Mouse (Mus musculus) granulocyte monocyte progenitor cell, adult 5-6 weeks (primary cell): ENCODE results near the gene Leng8. TPM values are rescaled to one million over a fixed set of nuclear protein-coding genes. Genes with fewer than 3 reads are reported as not detected.

ENCODE experiments used
- ATAC-seq: replicated peaks from 2 replicates; pipeline ENCODE4 v1.8.0; 2016; ENCODE audit warnings: mild to moderate bottlenecking, moderate TSS enrichment, inconsistent platforms; ENCODE audit not compliant: poor library complexity, severe bottlenecking
- total RNA-seq, 2 experiments: library from RNA; stranded (forward) in 1 of 2; stranded (reverse) in 1 of 2; fragments of 200-712, 200-1000 nt in 1 of 2; fragments of >200 nt in 1 of 2; fragmentation: Nextera tagmentation in 1 of 2; gene quantifications; 2 replicates each; pipeline ENCODE4 v1.2.3; 2014 to 2017

Leng8 gene
- total RNA-seq, 2 experiments from 2014 or later: 26.4 to 69.9 TPM

GRCm38 (mm10) chr7:4125306-4125705, 11.5 kb upstream of the Leng8 start:
- no peak for ATAC-seq

GRCm38 (mm10) chr7:4126992-4127785, 9.7 kb upstream of the Leng8 start:
- no peak for ATAC-seq

DNA sequence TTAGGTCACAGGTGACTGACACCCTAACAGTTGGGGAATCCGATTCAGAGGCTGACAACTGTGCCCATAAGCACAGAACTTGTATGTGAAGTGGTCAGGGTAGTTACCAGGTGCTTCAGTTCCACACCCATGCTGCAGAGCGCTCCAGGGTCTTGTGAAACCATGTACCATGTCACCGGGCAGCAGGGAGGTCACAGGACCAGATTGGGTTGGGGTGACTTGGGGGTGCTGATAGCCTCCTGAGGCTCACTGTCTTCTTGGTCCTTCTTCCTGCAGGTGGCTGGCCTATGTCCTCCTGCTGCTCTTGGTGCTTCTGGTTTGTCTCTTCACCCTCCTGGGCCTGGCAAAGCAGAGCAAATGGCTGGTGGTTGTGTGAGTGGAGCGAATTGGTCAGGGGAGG, 8.9 kb upstream of the Leng8 start:
- ATAC-seq: no peak

GRCm38 (mm10) chr7:4128860-4129259, 8.0 kb upstream of the Leng8 start:
- no peak for ATAC-seq

DNA sequence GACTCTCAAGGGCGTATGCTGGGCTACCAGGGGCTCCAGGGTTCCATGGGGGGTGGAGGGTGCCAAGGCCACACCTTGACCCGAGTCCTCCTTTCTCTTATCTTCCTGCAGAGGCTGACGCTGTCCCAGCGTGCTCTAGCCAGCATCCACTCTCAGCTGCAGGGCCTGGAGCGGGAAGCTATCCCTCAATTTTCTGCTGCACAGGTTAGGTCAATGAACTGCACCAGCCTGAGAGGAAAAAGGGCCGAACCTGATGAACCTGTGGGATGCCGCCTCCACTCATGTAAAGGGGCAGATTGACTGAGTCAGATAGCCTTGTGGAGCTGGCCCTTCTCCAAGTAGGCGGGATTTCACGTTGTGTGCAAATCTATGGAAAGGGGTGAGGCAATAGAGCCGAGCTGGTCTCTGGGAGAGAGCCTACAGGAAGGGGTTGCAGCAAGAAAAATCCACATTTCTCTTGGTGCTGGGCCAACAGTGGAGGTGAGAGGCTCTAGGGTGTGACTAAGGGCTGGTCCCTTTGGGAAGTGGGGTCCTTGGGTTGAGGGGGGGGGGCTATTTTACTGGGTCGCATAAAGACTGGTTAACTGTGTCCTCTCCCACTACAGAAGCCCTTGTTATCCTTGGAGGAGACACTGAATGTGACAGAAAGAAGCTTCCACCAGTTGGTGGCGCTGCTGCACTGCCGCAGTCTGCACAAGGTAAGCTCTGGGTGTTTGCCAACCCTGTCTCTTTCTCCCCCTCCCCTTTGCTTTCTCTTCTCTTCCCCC, 6.0 kb upstream of the Leng8 start:
- ATAC-seq: peak; percentile 83

GRCm38 (mm10) chr7:4131964-4132363, 4.9 kb upstream of the Leng8 start:
- no peak for ATAC-seq

DNA sequence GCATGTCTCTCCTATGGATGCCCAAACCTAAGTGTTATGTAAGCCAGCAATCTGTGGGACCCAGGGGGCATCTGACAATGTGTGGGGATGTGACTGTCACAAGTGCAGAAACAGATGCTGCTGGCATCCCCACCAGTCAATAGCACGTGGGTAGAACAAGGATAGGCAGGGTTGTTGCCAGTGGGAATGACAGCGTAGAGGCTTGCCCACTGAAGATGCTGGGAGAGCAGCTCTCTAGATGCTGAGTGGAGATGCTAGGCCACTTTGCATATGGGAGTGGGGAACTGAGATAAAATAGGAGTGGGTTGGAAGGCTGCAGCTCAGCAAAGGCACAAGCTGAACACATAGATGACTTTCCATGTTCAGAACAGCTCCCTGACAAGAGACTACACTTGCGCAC, 4.3 kb upstream of the Leng8 start:
- ATAC-seq: no peak

DNA sequence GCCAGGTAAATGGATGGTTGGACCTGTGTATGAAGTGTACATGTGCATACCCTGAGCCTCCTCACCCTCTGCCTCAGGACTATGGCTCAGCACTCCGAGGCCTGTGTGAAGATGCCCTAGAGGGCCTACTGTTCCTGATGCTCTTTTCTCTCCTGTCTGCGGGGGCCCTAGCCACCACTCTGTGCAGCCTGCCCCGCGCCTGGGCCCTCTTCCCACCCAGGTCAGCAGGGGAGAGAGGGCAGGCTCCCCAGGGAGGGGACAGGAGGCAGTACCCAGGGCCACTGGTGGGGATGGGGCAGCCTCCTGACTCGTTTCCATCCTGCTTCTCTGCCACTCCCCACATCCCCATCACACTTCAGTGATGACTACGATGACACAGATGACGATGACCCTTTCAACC, 3.8 kb upstream of the Leng8 start:
- ATAC-seq: no peak

- ATAC-seq: no peak
Observed at GRCm38 (mm10) chr7:4134911-4135310, 1.9 kb upstream of the Leng8 start.

- ATAC-seq: no peak
Observed at GRCm38 (mm10) chr7:4136404-4136770, 452 bp upstream of the Leng8 start.

DNA sequence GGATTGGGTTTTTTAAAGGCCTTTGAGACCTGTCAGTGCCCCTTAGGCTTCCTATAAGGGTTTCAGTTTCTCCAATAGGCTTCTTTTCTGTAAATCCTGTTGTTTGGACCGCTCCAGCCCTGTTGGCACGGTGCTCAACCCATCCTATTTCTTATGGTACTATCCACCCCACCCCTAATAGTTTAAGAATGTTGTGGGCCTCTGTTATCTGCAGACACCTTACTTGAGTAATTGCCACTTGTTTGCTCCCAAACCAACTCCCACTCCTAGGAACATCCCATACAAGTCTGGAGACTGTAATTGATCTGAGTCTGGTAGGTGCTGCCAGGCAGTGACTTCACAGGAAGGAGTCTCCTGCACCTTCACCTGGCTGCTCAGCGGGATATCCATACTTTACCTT, 907 bp downstream of the Leng8 start:
- no peak for ATAC-seq

GRCm38 (mm10) chr7:4138181-4138580, 1.3 kb downstream of the Leng8 start:
- no peak for ATAC-seq

DNA sequence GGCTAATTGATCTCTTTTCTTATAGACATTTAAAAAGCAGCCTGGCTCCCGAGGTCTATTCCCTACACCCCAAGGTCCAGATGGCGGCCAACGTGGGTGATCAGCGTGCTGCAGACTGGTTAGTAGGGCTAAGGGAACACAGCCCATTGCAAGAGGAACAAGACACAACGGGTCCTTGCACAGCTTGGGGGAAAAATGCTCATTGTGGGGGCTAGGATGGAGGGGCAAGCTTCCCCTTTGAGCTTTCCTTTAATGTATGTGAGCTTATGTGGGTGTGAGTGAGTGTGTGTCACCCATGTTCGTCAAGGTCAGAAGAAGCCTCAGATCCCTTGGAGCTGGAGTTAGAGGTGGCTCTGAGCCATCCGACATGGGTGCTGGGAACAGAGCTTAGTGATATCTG, 1.8 kb downstream of the Leng8 start:
- no peak for ATAC-seq

DNA sequence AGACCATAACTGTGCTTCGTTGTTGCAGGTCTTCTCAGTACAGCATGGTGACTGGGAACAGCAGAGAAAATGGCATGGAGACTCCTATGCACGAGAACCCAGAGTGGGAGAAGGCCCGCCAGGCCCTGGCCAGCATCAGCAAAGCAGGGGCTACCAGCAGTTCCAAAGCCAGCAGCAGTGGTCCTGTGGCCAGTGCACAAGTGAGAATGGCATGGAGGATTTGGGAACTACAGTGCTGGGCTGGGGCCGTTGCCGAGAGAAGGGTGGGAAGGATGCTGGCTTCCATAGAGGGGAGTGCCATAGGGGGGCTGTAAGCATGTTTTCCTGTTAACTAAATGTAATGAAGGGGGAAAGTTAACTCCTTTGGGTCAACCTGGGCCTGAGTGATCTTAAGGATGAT, 2.6 kb downstream of the Leng8 start:
- no peak for ATAC-seq

DNA sequence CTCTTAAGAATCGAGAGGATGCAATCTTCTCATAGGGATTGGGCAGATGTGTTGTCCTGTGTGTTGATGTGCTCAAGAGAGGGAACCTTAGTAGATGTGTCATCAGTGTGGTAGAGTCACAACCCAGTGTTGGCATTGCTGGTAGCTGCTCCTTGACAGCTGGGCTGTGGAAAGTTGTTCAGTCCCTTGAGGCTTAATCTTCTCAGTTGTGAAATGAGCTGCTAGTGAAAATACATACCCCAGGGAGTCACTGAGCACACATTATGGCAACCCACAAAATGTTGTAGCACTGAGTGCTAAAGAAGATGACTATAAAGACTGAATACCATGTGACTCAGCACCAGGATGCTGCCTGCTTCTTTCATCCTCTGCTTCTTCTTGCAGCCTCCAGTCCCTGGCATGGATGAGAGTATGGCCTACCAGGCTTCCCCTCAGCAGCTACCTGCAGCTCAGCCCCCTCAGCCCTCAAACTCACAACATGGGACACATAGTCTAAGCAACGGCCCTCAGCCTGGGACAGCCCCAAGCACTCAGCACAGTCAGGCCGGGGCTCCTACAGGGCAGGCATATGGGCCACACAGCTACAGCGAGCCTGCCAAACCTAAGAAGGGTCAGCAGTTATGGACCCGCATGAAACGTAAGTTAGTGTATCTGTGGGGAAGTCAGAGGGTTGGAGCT, 4.9 kb downstream of the Leng8 start:
- ATAC-seq: no peak

- no peak for ATAC-seq
Observed at GRCm38 (mm10) chr7:4142796-4143445, 6.1 kb downstream of the Leng8 start.

DNA sequence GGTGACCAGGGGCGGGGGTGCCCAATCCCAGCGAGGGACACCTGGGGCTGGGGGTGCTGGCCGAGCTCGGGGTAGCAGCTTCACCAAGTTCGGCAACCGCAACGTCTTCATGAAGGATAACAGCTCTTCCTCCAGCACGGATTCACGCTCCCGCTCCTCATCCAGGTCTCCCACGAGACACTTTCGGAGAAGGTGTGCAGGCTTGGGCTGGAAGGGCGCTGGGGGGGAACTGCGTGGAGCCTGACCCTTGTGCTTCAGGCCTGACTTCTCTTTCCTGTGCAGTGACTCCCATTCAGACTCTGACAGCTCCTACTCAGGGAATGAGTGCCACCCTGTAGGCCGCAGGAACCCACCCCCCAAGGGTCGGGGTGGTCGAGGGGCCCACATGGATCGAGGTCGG, 6.7 kb downstream of the Leng8 start:
- ATAC-seq: no peak

- ATAC-seq: no peak
Observed at GRCm38 (mm10) chr7:4144046-4144445, 7.2 kb downstream of the Leng8 start.

DNA sequence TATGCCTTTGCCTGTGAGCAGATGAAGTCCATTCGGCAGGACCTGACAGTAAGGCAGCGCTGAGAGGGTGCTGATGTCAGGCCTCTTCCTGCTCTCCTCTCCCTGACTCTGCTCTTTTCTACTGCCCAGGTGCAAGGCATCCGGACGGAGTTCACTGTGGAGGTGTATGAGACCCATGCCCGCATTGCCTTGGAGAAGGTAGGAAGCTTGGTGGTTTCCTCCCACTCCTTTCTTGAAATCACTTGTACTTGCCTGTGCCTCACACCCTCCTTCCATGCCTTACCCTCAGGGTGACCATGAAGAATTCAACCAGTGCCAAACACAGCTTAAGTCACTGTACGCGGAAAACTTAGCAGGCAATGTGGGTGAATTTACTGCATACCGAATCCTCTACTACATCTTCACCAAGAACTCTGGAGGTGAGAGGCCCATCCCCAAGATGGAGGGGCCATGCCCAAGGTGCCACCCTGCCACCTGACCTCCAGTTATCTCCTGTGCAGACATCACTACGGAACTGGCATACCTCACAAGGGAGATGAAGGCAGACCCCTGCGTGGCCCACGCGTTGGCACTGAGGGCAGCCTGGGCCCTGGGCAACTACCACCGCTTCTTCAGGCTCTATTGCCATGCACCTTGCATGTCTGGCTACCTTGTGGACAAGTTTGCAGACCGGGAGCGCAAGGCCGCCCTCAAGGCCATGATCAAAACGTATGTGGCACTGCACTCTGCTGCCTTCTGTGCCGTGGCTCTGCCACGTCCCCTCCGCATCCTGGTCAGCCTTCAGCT, 8.1 kb downstream of the Leng8 start:
- ATAC-seq: no peak

GRCm38 (mm10) chr7:4145552-4146190, 8.8 kb downstream of the Leng8 start:
- peak; percentile 28 for ATAC-seq
